Mouse (Mus musculus) gastrocnemius, adult 8-10 months (tissue): ENCODE results near the gene Prrt4. TPM values are rescaled to one million over a fixed set of nuclear protein-coding genes. Genes with fewer than 3 reads are reported as not detected.
A peak's percentile ranks its signal among the peaks of the same experiment; 100 is the strongest.
"Not testable (repeated sequence)": the region's sequence is repeated elsewhere in the genome, so short reads cannot be mapped to it uniquely, and the experiment has no call there.

ENCODE experiments used
- DNase-seq, 2 experiments: peaks; one replicate each; pipeline ENCODE4 v3.0.0; 2022; ENCODE audit warnings: low spot score in 2 of 2
- total RNA-seq, 4 experiments: library from RNA; stranded (reverse); gene quantifications; 2 replicates each; pipeline ENCODE4 v1.2.4; 2022

Prrt4 gene
- total RNA-seq: under 1 TPM; 0.46 to 0.70 (median 0.53) TPM

DNA sequence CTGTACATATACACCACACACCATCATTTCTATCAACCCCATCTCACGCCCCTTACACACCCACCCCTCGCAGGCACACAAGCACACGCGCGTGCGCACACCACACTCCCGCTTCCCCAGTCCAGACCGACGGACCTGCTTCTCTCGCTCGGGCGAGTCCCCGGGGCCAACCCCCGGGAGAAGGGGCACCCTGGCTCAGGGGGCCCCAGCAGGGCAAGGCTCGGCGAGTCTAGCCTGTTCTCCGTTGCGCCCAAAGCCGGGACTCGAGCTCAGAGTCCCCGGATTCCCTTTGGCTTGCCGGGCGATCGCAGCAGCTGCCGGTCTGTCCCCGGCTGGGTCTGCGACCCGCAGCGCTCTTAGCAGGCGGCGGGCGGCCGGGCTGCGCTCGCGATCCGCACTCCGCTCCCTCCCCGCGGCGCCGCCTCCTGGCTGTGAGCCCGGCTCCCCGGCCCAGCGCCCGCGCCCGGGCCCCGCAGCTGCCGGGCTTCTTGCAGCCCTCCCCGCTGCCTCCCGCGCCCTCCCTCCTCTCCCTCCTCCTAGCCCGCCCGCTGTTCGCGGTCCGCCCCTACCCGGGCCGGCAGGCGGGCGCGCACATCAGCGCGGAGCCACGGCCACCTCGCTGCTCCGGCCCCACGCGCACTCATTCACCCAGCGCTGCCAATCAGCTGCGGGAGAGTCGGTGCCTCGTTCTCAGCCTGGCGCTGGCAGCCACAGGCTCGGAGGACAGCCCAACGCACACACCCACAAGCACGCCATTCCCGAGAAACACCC, at the start of gene Prrt4:
TSS of gene Prrt4 (minus strand) at position 697 of the 771 bp plus-strand sequence.
- peak; percentile 23 to 31 for DNase-seq

DNA sequence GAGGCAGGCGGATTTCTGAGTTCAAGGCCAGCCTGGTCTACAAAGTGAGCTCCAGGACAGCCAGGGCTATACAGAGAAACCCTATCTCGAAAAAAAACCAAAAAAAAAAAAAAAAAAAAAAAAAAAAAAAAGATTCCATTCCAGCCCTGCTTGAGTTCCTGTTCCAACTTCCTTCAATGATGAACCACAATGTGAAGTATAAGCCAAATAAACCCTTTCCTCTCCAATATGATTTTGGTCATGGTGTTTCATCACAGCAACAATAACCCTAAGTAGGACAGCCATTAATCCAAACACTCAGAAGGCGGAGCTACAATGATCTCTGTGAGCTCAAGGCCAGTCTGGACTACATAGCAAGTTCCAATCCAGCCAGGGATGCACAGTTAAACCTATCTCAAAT, 38.3 kb upstream of the Prrt4 start:
- DNase-seq: not testable (repeated sequence)

DNA sequence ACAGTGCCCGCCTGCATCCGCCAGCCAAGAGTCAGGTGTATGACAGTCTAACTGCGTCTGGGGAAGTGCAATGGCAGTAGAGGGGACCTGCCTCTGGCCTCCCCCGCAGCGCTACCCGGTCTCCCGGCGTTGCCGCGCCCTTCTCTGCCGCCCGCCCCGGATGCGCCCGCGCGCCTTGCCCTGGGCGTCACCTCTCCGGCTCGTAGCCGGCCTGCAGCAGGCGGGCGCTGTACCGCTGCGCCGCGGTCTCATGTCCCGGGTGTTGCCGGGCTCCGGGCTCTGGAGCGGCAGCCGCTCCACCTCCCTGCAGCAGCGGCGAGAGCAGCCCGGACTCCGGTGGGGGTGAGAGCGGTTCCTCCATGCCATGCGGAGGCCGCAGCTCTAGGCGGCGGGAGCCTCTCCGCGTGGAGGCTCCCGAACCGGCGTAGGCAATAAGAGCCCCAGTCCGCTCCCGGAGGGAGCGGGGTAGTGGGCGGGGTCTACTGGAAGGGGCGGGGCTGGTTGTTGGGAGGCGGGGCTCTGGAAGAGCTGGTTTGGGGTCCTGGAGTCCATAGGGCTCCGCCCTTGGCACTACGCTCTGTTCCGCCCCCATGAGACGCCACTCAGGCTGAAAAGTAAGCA, 36.6 kb upstream of the Prrt4 start, which contains the start of gene Impdh1:
TSS of gene Impdh1 (minus strand) at position 484 of the 621 bp plus-strand sequence.
- peak; percentile 55 to 66 for DNase-seq

DNA sequence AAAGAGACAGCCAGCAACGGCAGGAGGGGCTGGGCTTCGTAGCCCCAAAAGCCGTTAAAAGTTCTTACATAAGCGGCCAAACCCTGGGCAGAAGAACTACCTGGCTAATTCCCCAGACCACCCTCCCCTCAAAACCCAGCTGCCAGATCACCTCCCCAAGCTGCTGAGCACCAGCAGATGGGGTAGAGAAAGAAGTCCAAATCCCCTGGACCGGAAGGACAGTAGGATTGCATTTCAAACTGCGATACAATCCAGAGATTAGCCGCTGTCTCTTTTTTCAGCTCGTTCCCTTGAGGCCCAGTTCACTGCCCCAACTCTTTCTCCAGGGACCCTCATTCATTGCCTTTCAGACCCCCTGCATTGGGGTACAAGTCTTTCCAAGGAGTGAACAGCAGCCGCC, 35.8 kb upstream of the Prrt4 start:
- DNase-seq: no peak

DNA sequence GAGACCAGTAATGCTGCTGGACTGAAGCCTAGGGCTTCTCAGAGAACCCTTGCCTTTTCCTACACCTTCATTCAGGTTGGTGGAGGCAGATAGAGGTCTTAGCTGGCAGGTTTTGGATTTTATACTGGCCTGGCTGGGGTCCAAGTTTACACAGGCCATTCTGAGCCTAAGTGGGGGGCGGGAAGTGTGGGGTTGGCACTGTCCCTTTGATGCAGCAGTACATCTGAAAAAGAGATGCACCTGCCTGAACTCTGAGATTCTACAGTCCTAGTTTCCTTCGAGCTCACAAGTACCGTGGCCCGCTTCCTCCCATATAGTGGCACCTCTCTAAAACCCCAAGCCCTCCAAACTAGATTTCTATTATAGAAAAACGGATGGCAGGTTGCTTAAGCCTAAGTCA, 35.4 kb upstream of the Prrt4 start:
- no peak for DNase-seq

DNA sequence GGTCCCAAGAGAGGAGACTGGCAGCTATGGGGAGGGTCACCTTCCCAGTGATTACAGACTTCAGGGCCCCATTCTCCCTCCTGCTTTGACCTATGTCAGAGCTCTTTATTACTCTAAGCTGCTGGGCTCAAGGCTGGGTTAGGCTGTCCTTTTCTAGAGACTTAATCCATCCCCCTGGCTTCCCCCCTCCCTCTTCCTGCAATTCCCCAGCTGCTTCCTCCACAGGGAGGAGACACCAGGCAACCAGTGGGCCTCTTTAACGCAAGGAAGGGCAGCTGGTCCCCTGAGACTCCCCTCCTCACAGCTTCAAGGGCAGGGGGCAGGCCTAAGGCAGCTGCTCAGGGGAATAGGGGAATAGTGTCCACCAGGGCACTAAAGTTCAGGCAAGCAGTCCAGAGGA, 34.9 kb upstream of the Prrt4 start:
- no peak for DNase-seq

DNA sequence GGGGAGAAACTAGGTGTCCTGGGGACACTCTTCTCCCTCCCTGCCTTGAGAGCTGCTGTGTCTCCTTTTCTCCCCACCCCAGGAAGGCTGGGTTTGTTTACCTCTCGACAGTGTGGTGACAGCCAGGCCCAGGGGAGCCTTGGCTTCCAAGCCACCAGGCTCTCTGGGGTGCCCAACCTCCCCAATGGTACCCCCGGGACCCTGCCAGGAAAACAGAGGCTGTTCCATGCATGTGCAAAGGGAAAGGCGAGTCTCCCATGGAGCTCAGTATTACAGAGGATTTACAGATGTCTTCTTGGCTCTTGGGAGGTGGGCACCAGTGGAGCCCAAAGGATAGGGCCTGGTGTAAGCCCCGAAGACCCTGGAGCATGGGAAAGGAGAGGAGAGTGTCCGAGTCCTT, 34.1 kb upstream of the Prrt4 start:
- DNase-seq: no peak

DNA sequence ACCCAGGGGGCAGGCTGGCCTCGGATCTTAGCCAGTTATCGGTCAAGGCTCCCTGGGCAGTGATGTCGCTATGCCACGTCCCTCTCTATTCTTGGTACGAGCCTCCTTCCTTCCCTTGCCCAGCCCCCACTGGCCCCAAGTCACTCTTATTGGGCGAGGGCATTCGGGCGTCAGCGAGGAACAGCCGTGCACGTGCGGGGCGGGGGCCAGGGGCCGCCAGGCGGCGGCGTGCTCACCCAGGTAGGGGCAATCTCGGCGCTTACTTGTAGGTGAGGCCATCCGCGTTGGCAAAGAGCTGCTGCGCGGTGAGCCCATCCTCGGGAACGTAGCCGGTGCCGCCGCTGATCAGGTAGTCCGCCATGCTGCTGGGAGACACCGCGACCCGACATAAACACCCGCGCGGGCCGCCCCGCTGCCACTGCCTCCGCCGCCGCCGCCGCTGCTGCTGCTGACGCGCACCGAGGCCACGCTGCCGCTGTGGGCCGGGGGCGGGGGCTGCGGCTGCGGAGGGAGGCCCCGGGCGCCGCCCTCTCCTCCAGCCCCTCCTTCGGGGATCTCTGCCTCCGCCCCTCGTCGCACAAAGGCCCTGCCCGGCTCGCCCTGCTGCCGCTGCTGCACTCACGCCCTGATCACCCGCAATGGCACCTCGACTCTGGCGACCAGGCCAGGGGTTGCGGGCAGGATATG, 32.6 kb upstream of the Prrt4 start:
- peak; percentile 55 to 67 for DNase-seq

DNA sequence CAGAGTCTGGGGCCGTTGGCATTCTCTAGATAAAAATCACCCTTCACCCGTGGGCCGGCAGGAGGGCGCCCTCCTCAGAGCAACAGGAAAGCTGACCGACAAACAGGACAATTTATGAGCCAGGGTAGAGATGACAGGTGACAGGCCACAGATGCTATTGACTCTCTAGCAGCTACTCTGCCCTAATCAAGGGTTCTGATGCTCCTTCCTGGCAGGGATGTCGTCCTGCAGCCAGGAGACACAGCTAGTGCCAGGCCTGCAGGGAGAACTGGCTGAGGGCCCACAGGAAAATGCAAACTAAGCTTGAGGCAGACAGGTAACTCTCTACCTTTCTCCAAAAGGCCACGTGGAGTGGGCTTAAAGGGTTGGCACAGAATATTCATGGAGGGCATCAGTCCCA, 31.8 kb upstream of the Prrt4 start:
- DNase-seq: no peak

DNA sequence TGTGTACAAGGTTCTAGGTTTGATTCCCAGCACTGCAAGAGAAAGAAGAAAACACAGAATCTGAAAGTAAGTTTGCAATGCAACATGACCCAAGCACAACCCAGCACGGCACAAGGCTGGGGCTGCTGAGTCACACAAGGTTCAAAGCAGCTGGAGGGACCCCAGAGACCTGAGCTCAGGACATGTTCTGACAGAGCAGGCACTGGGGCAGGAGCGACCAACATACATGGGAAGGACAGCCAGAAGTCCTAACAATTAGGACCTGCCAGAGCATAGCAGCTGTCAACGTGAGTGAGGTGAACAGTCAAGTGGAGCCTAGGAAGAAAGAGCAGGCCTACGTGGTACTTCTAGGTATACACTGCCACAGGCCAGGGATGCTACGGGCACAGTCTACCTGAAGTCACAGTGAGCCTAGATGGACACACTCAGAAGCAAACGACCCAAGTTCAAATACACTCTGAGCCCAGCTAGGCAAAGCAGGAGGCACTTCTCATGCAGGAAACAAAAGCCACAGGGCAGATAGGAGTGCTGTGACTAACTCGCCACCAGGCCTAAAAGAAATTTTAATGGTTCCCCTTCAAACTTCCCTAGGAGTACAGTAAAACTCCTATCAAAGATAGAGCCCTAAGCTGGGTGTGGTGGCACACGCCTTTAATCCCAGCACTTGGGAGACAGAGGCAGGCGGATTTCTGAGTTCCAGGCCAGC, 31.0 kb upstream of the Prrt4 start:
- no peak for DNase-seq

DNA sequence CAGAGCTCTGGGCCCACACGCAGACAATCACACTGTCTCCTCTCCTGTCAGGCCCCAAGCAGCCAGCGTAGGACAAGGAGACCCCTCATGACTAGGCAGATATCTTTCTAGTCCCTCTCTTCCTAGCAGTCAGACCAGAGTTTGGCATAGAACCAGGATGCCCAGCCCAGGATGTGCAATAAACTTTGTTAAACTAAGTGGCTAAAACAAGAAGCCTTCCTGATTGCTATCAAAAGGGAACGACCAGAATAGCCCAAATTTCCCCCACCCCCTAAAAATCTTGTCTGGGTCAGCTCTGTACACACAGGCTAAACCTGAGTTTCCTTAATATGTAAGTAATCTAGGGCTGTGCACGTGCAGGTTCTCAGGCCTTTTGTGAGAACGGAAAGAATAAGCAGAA, 28.8 kb upstream of the Prrt4 start:
- DNase-seq: no peak

DNA sequence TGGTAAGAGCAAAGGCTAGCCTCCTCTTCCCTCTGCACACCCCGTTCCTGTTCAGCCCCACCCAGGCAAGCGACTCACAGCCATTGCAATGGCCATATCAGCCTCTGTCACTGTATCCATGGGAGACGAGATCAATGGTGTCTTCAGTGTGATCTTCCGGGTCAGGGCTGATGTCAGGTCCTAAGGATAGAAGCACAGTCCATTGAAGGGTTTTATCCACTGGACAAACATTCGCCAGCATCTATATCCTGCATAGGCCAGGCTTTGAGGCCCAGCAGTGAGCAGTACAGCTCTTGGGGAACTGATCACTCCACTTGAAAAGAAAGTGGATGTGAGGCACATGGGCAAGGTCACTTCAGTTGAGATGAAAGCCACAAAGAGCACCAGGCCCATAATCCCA, 27.6 kb upstream of the Prrt4 start:
- no peak for DNase-seq

DNA sequence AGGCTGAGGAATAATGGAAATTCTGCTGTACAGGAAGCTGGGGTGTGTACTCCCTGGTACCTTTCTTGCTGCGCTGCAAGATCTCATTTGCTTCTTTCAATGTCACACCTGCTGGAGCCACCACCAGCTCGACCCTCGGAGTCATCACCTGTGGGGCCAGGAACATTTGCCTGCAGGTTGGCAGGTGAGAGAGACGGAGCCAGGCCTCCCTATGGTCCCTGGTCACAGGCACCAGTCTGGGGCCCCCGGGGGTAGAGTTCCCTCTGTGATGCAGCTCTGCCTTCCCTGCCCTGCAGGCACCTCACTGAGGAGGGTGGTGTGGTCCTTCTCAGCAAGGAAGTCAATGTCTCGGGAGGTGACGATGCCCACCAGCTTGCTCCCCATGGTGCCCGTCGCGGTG, 26.6 kb upstream of the Prrt4 start:
- no peak for DNase-seq

DNA sequence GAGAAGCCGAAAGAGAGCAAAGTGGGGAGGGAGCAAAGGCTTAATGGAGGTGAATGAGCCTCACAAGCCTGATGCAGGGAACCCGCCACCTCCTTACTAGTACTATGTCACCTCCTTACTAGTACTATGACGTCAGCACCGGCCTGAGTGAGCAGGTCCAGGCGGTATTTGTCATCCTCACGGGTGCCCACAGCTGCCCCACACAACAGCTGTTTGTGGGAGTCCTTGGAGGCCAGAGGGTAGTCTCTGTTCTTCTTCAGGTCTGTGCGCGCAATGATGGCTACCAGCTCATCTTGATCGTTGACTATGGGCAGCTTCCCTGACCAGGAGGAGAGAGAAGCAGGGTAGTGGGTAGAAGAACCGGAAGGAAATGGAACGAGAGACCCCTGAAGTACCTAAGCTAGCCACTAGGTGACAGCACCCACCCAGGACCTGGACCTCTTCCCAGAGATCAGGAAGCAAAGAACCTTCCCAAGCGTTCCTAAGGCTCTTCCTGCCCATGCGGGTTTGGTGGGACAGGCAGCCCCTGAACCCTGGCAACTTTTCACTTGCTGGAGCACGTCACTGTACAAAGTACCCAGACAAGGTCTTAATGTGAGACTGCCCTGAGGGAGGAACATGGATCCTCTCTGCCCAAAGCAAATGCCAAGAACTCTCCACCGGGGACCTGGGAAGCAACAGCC, 25.7 kb upstream of the Prrt4 start:
- DNase-seq: no peak

DNA sequence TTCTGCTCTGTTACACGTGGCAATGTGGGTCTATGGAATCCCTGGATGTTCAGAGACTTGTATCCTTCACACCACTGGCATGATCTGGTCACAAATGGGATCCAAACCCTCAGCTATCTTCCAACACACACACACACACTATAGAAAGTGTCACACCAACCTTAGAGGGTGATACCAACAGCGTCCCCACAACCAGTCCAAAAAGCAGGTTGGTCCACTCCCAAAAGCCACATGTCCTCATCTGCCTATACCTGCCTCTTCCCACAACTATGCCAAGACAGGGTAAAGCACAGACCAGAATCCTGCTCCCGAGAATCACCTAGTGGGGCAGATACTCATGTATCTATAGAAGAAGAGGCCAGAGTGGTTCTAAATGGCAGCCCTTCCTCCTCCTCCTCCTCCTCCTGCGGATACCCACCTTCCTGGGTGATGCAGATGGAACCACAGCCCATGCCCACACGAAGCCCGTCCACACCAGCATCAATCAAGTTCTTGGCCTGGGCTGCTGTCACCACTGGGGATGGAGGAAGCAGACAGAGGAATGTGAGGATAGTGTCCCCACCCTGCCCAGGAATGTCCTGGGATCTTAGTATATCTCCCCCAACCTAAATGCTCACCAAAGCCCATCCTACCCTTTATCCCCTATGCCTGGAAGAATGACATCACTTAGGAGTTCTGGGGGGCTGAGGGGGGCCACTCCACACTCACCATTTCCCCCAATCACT, 24.6 kb upstream of the Prrt4 start:
- no peak for DNase-seq

DNA sequence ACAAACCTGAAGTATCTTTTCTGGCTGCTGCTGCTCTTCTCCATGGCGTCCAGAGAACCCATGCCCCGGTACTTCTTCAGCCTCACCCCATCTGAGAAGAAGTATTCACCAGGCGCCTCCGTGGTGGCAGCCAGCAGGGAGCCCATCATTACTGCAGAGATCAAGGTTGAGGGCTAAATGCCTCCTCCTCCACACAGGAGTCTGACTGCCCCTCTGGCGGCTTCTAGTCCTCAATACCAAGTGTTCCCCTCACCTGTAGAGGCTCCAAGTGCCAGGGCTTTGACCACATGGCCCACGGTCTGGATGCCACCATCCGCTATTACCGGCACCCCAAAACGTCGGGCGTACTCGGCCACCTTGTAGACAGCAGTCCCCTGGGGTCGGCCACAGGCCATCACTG, 23.7 kb upstream of the Prrt4 start:
- no peak for DNase-seq

DNA sequence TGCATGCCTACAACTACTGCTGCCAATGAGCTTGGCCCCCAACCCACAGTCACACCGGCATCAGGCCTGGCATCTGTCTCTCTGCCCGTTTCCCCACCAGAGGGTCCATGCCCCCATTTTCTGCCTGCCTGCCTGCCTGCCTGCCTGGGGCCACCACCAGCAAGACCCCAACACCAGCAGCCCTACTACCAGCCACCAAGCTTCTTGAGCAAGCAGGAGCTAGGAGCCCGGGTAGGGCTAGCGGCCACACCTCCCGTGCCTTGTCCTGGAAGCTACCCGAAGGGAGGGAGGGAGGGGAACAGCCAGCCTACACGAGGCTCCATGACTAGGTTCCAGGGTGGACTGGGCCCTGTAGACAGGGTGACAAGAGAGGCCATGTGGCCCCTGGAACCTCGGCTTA, 22.6 kb upstream of the Prrt4 start:
- no peak for DNase-seq

DNA sequence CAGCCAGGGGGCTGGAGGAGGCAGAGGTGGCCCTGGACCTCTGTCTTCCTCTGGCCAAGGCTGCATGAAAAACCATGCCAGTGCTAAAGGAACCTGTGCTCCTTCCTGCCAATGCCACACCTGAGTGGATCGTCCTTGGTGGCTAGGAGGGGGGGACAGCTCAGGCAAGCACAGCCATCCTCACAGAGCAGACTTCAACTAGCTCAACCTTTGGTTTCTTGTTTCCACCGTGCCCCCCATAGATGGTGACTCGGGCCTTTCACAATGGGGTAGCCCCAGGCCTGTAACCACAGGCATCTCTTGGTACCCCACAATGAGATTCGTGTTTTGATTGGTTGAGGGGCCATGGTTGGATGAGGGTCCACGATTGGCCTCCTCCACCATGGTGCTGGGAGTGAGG, 22.0 kb upstream of the Prrt4 start:
- no peak for DNase-seq

DNA sequence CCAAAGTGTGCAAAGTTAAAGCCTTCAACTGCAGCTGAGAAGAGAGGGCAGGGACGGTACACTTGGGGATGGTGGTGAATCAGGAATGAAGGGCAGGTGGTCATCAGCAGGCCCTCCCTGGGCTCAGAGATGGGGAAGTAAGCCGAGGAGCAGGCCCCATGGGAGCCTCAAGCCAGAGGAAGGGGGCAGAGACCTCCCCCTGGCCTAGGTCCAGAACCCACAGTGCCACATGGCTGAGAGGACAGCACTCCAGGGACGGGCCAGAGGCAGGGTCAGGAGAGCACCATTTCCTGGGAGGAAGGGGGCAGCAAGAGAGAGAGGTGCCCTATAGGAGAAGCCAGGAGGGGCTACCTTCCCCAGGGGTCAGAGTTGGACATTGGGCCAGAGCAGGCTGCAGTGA, 21.1 kb upstream of the Prrt4 start:
- no peak for DNase-seq

DNA sequence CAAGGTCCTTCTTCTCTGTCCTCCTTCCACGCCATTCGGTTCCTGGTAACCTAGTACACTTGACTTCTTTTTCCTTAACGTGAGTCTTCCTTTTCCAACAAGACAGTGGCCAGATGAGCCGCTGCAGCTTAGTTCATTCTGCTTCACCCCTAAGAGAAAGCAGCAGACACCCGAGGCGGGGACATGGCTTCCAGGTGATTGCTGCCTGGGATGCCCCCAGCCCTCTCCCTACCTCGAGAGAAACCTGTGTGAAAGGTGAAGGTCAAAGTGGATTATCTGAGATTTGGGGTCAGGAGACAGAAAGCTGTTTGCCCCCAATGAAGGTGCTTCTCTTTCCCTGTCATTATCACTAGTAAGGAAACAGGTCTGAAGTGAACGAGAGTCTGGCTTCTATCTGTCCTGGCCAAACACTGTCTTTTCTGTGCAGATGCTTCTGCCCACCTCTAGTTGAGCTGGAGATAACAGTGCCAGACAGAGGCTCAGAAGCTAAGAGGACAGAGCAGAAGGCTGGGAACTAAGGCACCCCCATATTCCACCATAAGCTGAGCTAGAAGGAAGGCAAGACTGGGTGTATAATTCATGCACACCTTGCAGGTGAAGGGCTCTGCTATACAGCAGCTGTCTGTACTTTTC, 20.0 kb upstream of the Prrt4 start:
- DNase-seq: no peak
